Mouse (Mus musculus): ENCODE measurements around the gene Bdh1. TPM values are rescaled to one million over a fixed set of nuclear protein-coding genes. Genes with fewer than 3 reads are reported as not detected.
A peak's percentile ranks its signal among the peaks of the same experiment; 100 is the strongest.
"Not testable (repeated sequence)": the region's sequence is repeated elsewhere in the genome, so short reads cannot be mapped to it uniquely, and the experiment has no call there.

The Bdh1 gene
- polyA plus RNA-seq, 2 experiments: 28.5 to 43.9 TPM

GRCm38 (mm10) chr16:31462113-31462687 lies 40.1 kb downstream of the Bdh1 start:
- Histone ChIP-seq H3K36me3 (ENCODE audit: control insufficient read depth, insufficient read depth, low read length) (no peaks in the 10 kb centered on the region), H3K4me2 (replicated peaks; ENCODE audit: low read depth, low read length, severe bottlenecking) (no peak overlapping the region), H3K9ac (ENCODE audit: low read depth, low read length, severe bottlenecking) (no peak overlapping the region), H3K27ac (replicated peaks; ENCODE audit: low read depth, low read length) (no peak overlapping the region), H3K4me1 (ENCODE audit: control insufficient read depth, insufficient read depth, low read length) (peaks cover 8% of the 10 kb centered on the region; the same call in 1 of the 2 replicates), H3K9me3 (ENCODE audit: control insufficient read depth, low read length) (no peaks in the 10 kb centered on the region), H3K27me3 (ENCODE audit: control insufficient read depth, insufficient read depth, low read length) (no peaks in the 10 kb centered on the region), H3K4me3 (replicated peaks; ENCODE audit: low read length) (no peak overlapping the region)
- ATAC-seq (ENCODE audit: low FRiP score, low read depth) (no peak), DNase-seq (ENCODE audit: low spot score) (no peak)
- no peak for TF ChIP-seq POLR2A (IDR thresholded peaks at IDR 0.05; ENCODE audit: borderline replicate concordance, extremely low read depth, insufficient read depth, insufficient read length)
- WGBS: 32% methylated on average over 12 of the region's 12 CpGs

DNA sequence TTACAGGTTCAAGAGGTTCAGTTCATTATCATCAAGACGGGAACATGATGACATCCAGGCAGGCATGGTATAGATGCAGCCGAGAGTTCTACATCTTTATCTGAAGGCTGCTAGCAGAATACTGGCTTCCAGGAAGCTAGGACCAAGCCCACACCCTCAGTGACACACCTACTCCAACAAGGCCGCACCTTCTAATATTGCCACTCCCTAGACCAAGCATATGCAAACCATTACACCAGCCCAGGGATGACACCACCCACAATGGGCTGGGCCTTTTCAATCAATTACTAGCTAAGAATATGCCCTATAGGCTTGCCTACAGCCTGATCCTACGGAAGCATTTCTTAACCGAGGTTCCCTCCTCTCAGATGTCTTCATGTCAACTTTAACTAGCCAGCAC lies 42.9 kb downstream of the Bdh1 start:
- Histone ChIP-seq H3K27ac (replicated peaks; ENCODE audit: low read depth, low read length) (no peak overlapping the region), H3K27me3 (ENCODE audit: control insufficient read depth, insufficient read depth, low read length) (no peaks in the 10 kb centered on the region), H3K9ac (ENCODE audit: low read depth, low read length, severe bottlenecking) (no peak overlapping the region), H3K36me3 (ENCODE audit: control insufficient read depth, insufficient read depth, low read length) (no peaks in the 10 kb centered on the region), H3K4me1 (ENCODE audit: control insufficient read depth, insufficient read depth, low read length) (no peaks in the 10 kb centered on the region), H3K9me3 (ENCODE audit: control insufficient read depth, low read length) (no peaks in the 10 kb centered on the region), H3K4me2 (replicated peaks; ENCODE audit: low read depth, low read length, severe bottlenecking) (no peak overlapping the region), H3K4me3 (replicated peaks; ENCODE audit: low read length) (no peak overlapping the region)
- no peak for ATAC-seq (ENCODE audit: low FRiP score, low read depth)
- no peak for DNase-seq (ENCODE audit: low spot score)
- no peak for TF ChIP-seq POLR2A (IDR thresholded peaks at IDR 0.05; ENCODE audit: borderline replicate concordance, extremely low read depth, insufficient read depth, insufficient read length)
- WGBS: 90% methylated on average over 5 of the region's 5 CpGs

DNA sequence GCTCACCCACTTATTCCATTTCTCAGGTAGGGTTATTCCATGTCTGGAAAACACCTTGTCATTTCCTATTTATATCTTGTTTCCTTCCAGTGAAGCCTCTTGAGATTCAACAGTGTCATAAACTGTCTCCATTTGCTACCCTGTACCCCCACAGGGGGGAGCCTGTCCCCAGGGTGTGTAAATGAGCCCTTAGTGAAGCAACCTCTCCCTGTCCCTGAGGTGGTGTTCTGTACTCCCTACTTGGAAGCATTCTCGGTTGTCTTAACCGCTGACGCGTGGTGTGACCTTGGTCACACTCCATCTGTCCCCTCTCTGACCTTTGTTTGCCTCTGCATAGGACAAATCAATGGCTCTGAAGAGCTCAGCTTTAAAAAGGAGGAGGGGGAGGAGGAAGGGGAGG lies 43.5 kb downstream of the Bdh1 start:
- peak; percentile 47; the same call in 1 of the 2 replicates for ATAC-seq (ENCODE audit: low FRiP score, low read depth)
- no peak overlapping the region for H3K4me3 ChIP-seq (replicated peaks; ENCODE audit: low read length)

GRCm38 (mm10) chr16:31466106-31466505 lies 44.0 kb downstream of the Bdh1 start:
- 86% methylated on average over 5 of the region's 5 CpGs for WGBS
- no peak overlapping the region for H3K4me2 ChIP-seq (replicated peaks; ENCODE audit: low read depth, low read length, severe bottlenecking)

More for the DNA sequence above, 43.5 kb downstream of the Bdh1 start:
- no peaks in the 10 kb centered on the region for H3K36me3 ChIP-seq (ENCODE audit: control insufficient read depth, insufficient read depth, low read length)
- no peak overlapping the region for H3K4me2 ChIP-seq (replicated peaks; ENCODE audit: low read depth, low read length, severe bottlenecking)
- 49% methylated on average over 4 of the region's 4 CpGs for WGBS
- DNase-seq (ENCODE audit: low spot score): no peak
- no peak overlapping the region for H3K27ac ChIP-seq (replicated peaks; ENCODE audit: low read depth, low read length)
- no peaks in the 10 kb centered on the region for H3K4me1 ChIP-seq (ENCODE audit: control insufficient read depth, insufficient read depth, low read length)
- TF ChIP-seq POLR2A (IDR thresholded peaks at IDR 0.05; ENCODE audit: borderline replicate concordance, extremely low read depth, insufficient read depth, insufficient read length): no peak
- no peaks in the 10 kb centered on the region for H3K27me3 ChIP-seq (ENCODE audit: control insufficient read depth, insufficient read depth, low read length)
- no peak overlapping the region for H3K9ac ChIP-seq (ENCODE audit: low read depth, low read length, severe bottlenecking)
- H3K9me3 ChIP-seq (ENCODE audit: control insufficient read depth, low read length): no peaks in the 10 kb centered on the region

GRCm38 (mm10) chr16:31470819-31471218 lies 48.7 kb downstream of the Bdh1 start:
- ATAC-seq (ENCODE audit: low FRiP score, low read depth); H3K4me1 ChIP-seq (ENCODE audit: control insufficient read depth, insufficient read depth, low read length); H3K9ac ChIP-seq (ENCODE audit: low read depth, low read length, severe bottlenecking); H3K4me2 ChIP-seq (replicated peaks; ENCODE audit: low read depth, low read length, severe bottlenecking); H3K36me3 ChIP-seq (ENCODE audit: control insufficient read depth, insufficient read depth, low read length); H3K9me3 ChIP-seq (ENCODE audit: control insufficient read depth, low read length); H3K27ac ChIP-seq (replicated peaks; ENCODE audit: low read depth, low read length); H3K4me3 ChIP-seq (replicated peaks; ENCODE audit: low read length); H3K27me3 ChIP-seq (ENCODE audit: control insufficient read depth, insufficient read depth, low read length); DNase-seq (ENCODE audit: low spot score): not testable (repeated sequence)
- WGBS: 91% methylated on average over 4 of the region's 4 CpGs

More at GRCm38 (mm10) chr16:31466106-31466505, 44.0 kb downstream of the Bdh1 start:
- H3K4me1 ChIP-seq (ENCODE audit: control insufficient read depth, insufficient read depth, low read length): no peaks in the 10 kb centered on the region
- H3K27ac ChIP-seq (replicated peaks; ENCODE audit: low read depth, low read length): no peak overlapping the region
- H3K9me3 ChIP-seq (ENCODE audit: control insufficient read depth, low read length): no peaks in the 10 kb centered on the region
- TF ChIP-seq POLR2A (IDR thresholded peaks at IDR 0.05; ENCODE audit: borderline replicate concordance, extremely low read depth, insufficient read depth, insufficient read length): no peak
- H3K36me3 ChIP-seq (ENCODE audit: control insufficient read depth, insufficient read depth, low read length): no peaks in the 10 kb centered on the region
- no peak overlapping the region for H3K4me3 ChIP-seq (replicated peaks; ENCODE audit: low read length)
- no peak for DNase-seq (ENCODE audit: low spot score)
- no peak for ATAC-seq (ENCODE audit: low FRiP score, low read depth)
- no peak overlapping the region for H3K9ac ChIP-seq (ENCODE audit: low read depth, low read length, severe bottlenecking)
- H3K27me3 ChIP-seq (ENCODE audit: control insufficient read depth, insufficient read depth, low read length): no peaks in the 10 kb centered on the region

- Histone ChIP-seq H3K9me3 (ENCODE audit: control insufficient read depth, low read length) (no peaks in the 10 kb centered on the region), H3K27me3 (ENCODE audit: control insufficient read depth, insufficient read depth, low read length) (no peaks in the 10 kb centered on the region), H3K36me3 (ENCODE audit: control insufficient read depth, insufficient read depth, low read length) (no peaks in the 10 kb centered on the region), H3K4me1 (ENCODE audit: control insufficient read depth, insufficient read depth, low read length) (peaks cover 9% of the 10 kb centered on the region; the same call in 1 of the 2 replicates), H3K4me2 (replicated peaks; ENCODE audit: low read depth, low read length, severe bottlenecking) (no peak overlapping the region), H3K4me3 (replicated peaks; ENCODE audit: low read length) (no peak overlapping the region), H3K9ac (ENCODE audit: low read depth, low read length, severe bottlenecking) (no peak overlapping the region), H3K27ac (replicated peaks; ENCODE audit: low read depth, low read length) (no peak overlapping the region)
- ATAC-seq (ENCODE audit: low FRiP score, low read depth) (no peak), DNase-seq (ENCODE audit: low spot score) (no peak)
- no peak for TF ChIP-seq POLR2A (IDR thresholded peaks at IDR 0.05; ENCODE audit: borderline replicate concordance, extremely low read depth, insufficient read depth, insufficient read length)
- 83% methylated on average over 5 of the region's 5 CpGs for WGBS
Observed at GRCm38 (mm10) chr16:31471994-31472393, 49.9 kb downstream of the Bdh1 start.
